Mouse (Mus musculus) intestine, embryonic 14.5 days (tissue): ENCODE results near the gene Acot4. TPM values are rescaled to one million over a fixed set of nuclear protein-coding genes. Genes with fewer than 3 reads are reported as not detected.
A peak's percentile ranks its signal among the peaks of the same experiment; 100 is the strongest.
"Not testable (repeated sequence)": the region's sequence is repeated elsewhere in the genome, so short reads cannot be mapped to it uniquely, and the experiment has no call there.

ENCODE experiments used
- ATAC-seq: fragments of 200-750 bp; cut with Nextera tagmentation; replicated peaks from 2 replicates; pipeline ENCODE4 v1.8.0; 2017; ENCODE audit warnings: low read depth, moderate number of reproducible peaks, moderate TSS enrichment, moderate library complexity; ENCODE audit not compliant: low FRiP score, low TSS enrichment
- DNase-seq: peaks from one replicate; pipeline ENCODE4 v3.0.0-alpha.2; 2018; ENCODE audit warnings: low spot score
- H3K27ac ChIP-seq: fragments of 300-500 bp; sonication (generic); 2 replicates; pipeline ENCODE4 v1.5.1; 2014; ENCODE audit warnings: low read depth, mild to moderate bottlenecking, control low read depth
- H3K27me3 ChIP-seq: fragments of 300-500 bp; sonication (generic); replicated peaks from 2 replicates; pipeline ENCODE4 v1.6.1; 2014; ENCODE audit warnings: low read length, control low read depth; ENCODE audit not compliant: control insufficient read depth, insufficient read depth
- H3K36me3 ChIP-seq: fragments of 300-500 bp; sonication (generic); 2 replicates; pipeline ENCODE4 v1.6.1; 2014; ENCODE audit warnings: low read length, control low read depth; ENCODE audit not compliant: control insufficient read depth, insufficient read depth
- H3K4me1 ChIP-seq: fragments of 300-500 bp; sonication (generic); replicated peaks from 2 replicates; pipeline ENCODE4 v1.6.1; 2014; ENCODE audit warnings: low read length, control low read depth, mixed read lengths; ENCODE audit not compliant: control insufficient read depth, insufficient read depth
- H3K4me2 ChIP-seq: fragments of 300-500 bp; sonication (generic); 2 replicates; pipeline ENCODE4 v1.6.1; 2014; ENCODE audit warnings: low read length
- H3K4me3 ChIP-seq: fragments of 300-500 bp; sonication (generic); 2 replicates; pipeline ENCODE4 v1.5.1; 2014; ENCODE audit warnings: low read depth, low read length, control low read depth, mixed read lengths
- H3K9ac ChIP-seq: fragments of 300-500 bp; sonication (generic); 2 replicates; pipeline ENCODE4 v1.6.1; 2014; ENCODE audit warnings: mild to moderate bottlenecking, low read length
- H3K9me3 ChIP-seq: fragments of 300-500 bp; sonication (generic); 2 replicates; pipeline ENCODE4 v1.6.1; 2016; ENCODE audit warnings: low read length, control low read depth; ENCODE audit not compliant: control insufficient read depth
- WGBS: fragments of 180-500 bp; shearing (Covaris S2); extraction: QIAGEN DNeasy Blood & Tissue Kit; methylation state at CpG from one replicate; pipeline ENCODE4 v1.1.7; 2014; 5-methylcytosine and 5-hydroxymethylcytosine counted together
- polyA plus RNA-seq: library from polyadenylated mRNA; unstranded; fragments of >200 nt; fragmentation: Nextera tagmentation; extraction: Ambion mirVana; gene quantifications from 2 replicates; pipeline ENCODE4 v1.2.1, GENCODE M21; 2014

The Acot4 gene
- polyA plus RNA-seq, 1 experiment from 2014 or later, result 2.2 TPM

DNA sequence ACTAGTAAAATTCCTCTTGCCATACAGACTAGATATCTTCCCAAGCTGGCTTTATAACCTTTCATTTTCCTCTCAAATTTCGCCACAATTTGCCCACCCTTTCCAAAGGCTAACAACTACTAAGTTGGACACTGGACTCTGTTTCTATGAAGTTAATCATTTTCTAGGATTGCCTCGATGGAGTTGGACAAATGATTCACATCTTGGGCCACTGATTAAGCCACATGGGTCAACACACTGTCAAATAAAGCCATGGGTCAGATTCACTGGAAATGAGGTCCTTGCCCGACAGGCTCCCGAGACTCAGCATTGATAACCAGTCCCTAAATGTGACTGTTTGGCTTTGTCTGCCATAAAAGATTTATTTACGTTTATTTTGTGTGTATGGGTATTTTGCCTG, 4.1 kb downstream of the Acot4 start:
- no peaks in the 10 kb centered on the region for H3K36me3 ChIP-seq
- H3K9ac ChIP-seq, result no peak overlapping the region
- no peaks in the 10 kb centered on the region for H3K4me1 ChIP-seq
- H3K4me3 ChIP-seq, result no peak overlapping the region
- ATAC-seq (no peak), DNase-seq (no peak)
- H3K9me3 ChIP-seq, result peaks cover 4% of the 10 kb centered on the region; the same call in 1 of the 2 replicates
- no peak overlapping the region for H3K27ac ChIP-seq
- H3K4me2 ChIP-seq, result no peak overlapping the region
- no peaks in the 10 kb centered on the region for H3K27me3 ChIP-seq
- 65% methylated on average over 5 of the region's 5 CpGs for WGBS

DNA sequence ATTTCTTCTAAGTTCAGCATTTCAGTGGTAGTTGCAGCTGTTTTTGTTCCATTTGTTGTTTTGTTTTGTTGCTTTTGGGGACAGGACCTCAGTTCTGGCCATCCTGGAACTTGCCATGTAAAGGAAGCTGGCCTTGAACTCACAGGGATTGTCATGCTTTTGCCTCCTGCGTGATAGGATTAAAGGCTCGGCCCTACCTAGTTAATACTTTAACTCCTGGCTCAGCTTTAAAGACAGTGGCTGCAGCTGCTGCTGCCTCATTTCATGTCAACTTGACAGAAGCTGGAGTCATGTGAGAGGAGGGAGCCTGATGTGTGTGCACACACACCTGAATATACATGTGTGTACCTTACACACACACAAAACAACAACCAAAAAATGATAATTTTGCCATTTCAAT, 5.9 kb downstream of the Acot4 start:
- Histone ChIP-seq H3K4me3 (no peak overlapping the region), H3K4me2 (no peak overlapping the region), H3K4me1 (no peaks in the 10 kb centered on the region), H3K36me3 (no peaks in the 10 kb centered on the region), H3K27me3 (no peaks in the 10 kb centered on the region), H3K27ac (no peak overlapping the region), H3K9me3 (peaks cover 12% of the 10 kb centered on the region; the same call in 1 of the 2 replicates), H3K9ac (no peak overlapping the region)
- 59% methylated on average over 2 of the region's 2 CpGs for WGBS
- DNase-seq (no peak), ATAC-seq (no peak)

DNA sequence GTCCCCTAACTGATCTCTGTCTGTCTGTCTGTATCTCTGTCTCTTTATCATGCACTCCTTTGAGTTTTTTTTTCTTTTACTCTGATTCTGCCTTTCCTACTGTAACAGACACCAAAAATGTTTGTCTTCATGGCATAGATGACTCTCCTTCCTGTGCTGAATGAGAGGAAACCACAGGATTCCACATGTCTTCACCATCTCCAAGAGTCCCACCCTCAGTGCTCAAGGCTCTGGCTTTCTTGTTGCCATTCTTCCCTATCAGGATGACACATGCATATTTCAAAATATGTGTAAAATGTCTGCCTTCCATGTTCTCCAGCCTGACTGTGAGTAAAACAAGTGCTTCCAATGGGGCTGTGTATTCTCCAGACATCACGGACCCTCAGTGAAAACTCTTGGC, 8.7 kb downstream of the Acot4 start:
- H3K9ac ChIP-seq, result no peak overlapping the region
- H3K27me3 ChIP-seq, result no peaks in the 10 kb centered on the region
- no peak overlapping the region for H3K4me2 ChIP-seq
- H3K9me3 ChIP-seq, result peaks cover 9% of the 10 kb centered on the region; the same call in 1 of the 2 replicates
- H3K27ac ChIP-seq, result no peak overlapping the region
- no peaks in the 10 kb centered on the region for H3K36me3 ChIP-seq
- no peak overlapping the region for H3K4me3 ChIP-seq
- ATAC-seq (no peak), DNase-seq (no peak)
- no peaks in the 10 kb centered on the region for H3K4me1 ChIP-seq
- WGBS, result 82% methylated on average over 1 of the region's 1 CpGs

DNA sequence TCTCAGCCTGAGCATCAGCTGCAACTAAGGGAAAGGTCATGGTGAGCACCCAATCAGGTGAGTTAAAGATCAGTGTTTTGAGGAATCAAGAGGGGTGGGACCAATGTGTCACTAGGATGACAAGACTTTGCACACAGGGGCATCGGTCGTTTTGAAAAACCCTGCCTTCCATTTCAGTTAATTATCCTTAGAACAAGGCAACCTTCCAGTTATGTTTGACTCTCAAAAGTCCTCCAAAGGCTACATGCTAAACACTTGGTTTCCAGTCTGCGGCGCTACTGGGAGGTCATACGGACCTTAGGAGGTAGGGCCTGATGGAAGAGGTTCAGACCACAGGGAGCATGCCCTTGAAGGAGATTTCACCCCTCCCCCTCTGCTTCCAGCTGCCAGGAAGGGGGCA, 12.6 kb downstream of the Acot4 start:
- DNase-seq, H3K4me3 ChIP-seq, H3K4me1 ChIP-seq, ATAC-seq, H3K9me3 ChIP-seq, H3K4me2 ChIP-seq, H3K9ac ChIP-seq, H3K27ac ChIP-seq, H3K36me3 ChIP-seq: not testable (repeated sequence)
- peaks cover 19% of the 10 kb centered on the region for H3K27me3 ChIP-seq
- 89% methylated on average over 5 of the region's 5 CpGs for WGBS

DNA sequence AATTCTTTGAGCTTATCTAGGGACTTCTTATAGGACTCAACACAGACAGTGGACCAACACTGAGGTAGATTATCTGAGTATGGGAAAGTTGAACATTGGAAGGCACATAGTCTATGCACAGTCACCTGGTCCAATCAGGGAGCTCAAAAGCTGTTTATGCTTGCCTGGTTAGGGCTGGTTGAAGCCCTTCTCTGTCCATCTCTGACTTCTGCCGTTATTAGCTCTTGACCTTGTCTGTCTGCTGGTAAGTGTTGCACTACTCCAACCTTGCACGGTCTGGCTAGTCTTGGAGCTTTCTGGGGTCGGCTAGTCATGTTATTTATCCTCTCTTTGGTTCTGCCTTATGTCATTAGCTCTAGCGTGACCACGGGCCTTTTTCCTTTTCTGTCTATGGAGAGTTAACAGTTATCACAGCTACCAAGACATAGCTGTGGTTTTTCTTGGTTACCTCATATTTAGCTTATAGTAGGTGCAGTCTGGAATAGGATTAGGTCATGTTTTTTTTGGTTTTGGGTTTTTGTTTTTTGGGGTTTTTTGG, 13.8 kb downstream of the Acot4 start, which contains the start of gene Acot3:
Gene Acot3, plus strand, starts transcription at position 208 of the 538 bp plus-strand sequence.
- H3K9ac ChIP-seq, result no peak within 1 kb of the TSS
- ATAC-seq (no peak), DNase-seq (no peak)
- WGBS, result 63% methylated on average over 5 of the region's 5 CpGs
- H3K27ac ChIP-seq, result no peak within 1 kb of the TSS
- H3K4me1 ChIP-seq, result 0 out of 2 replicates have a peak, but pooled peaks cover 2% of the 10 kb centered on the region
- no peaks in the 10 kb centered on the region for H3K36me3 ChIP-seq
- no peak within 1 kb of the TSS for H3K4me3 ChIP-seq
- H3K27me3 ChIP-seq, result peaks cover 19% of the 10 kb centered on the region
- peaks cover 9% of the 10 kb centered on the region; the same call in 1 of the 2 replicates for H3K9me3 ChIP-seq
- H3K4me2 ChIP-seq, result no peak within 1 kb of the TSS

DNA sequence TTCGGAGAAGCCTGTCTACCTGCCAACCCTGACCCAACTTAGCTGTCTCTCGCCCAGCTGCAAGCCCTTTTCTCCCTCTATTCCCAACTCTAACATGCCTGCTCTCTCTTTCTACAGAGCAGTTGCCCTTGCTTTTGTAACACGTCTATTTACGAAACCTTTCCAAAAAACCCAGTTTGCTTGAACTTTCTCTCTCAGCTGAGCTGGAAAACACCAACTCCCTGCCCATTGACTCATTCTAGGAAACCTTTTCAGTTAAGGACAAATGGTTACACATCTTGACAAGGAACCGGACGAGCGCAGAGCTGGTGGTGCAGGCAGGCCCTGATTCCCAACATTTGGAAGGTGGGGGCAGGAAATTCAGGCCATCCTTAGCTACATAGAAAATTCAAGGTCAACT, 14.4 kb downstream of the Acot4 start:
- Histone ChIP-seq H3K4me1 (0 out of 2 replicates have a peak, but pooled peaks cover 2% of the 10 kb centered on the region), H3K27me3 (peaks cover 19% of the 10 kb centered on the region), H3K9me3 (peaks cover 9% of the 10 kb centered on the region; the same call in 1 of the 2 replicates), H3K36me3 (no peaks in the 10 kb centered on the region), H3K9ac (no peak overlapping the region), H3K27ac (no peak overlapping the region), H3K4me3 (no peak overlapping the region), H3K4me2 (no peak overlapping the region)
- ATAC-seq (no peak), DNase-seq (no peak)
- WGBS, result 87% methylated on average over 7 of the region's 7 CpGs

DNA sequence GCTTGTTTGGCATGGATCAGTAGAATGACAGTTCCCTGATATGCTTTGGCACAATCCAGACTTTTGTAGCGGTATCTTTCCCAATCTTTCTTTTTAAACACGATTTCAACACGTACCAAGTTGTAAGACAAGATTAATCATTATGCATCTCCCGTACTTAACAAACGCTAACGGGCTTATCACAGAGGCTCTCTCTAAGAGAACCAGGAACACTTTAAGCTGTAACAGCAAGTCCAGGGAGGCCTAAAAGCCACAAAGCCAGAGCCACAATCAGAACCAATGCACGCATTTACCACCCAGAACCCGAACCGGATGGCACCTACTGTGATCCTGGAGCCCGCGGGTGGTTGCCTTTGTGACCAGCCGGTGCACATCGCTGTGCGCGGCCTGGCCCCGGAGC, 15.0 kb downstream of the Acot4 start:
- Histone ChIP-seq H3K4me1 (0 out of 2 replicates have a peak, but pooled peaks cover 2% of the 10 kb centered on the region), H3K27ac (no peak overlapping the region), H3K9me3 (peaks cover 7% of the 10 kb centered on the region; the same call in 1 of the 2 replicates), H3K9ac (peak overlapping the region; percentile 34), H3K27me3 (peaks cover 19% of the 10 kb centered on the region), H3K36me3 (no peaks in the 10 kb centered on the region), H3K4me2 (peak overlapping the region; percentile 72), H3K4me3 (peak overlapping the region; percentile 36)
- ATAC-seq (no peak), DNase-seq (peak; percentile 56)
- WGBS, result 13% methylated on average over 16 of the region's 16 CpGs

DNA sequence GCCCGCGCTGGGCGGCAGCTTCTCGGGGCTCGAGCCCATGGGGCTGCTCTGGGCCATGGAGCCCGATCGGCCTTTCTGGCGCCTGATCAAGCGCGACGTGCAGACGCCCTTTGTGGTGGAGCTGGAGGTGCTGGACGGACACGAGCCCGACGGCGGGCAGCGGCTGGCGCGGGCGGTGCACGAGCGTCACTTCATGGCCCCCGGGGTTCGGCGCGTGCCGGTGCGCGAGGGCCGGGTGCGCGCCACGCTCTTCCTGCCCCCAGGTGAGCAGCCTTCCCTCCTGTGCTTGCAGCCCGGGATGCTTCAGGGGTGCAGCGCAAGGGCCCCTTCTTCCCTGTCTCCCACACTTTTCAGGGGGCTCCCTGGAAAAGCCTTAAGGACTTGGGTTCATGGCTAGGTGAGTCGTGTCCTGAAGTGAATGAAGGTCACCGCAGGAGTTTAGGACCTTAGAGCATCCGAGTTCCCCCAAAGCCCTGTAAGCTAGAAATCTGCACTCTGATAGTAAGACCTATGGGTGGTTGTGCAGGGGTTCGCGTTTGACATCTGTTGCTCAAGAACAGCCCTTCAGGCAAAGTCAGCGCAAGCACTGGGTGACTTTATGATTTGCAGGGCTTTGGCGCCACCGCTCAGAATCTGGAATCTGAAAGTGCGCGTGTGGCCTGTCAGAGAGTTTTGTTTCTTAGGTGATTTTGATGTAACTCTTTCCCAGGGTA, 15.7 kb downstream of the Acot4 start:
- Histone ChIP-seq H3K9me3 (peaks cover under 1% of the 10 kb centered on the region; the same call in 1 of the 2 replicates), H3K9ac (peak overlapping the region; percentile 34), H3K27ac (no peak overlapping the region), H3K36me3 (no peaks in the 10 kb centered on the region), H3K27me3 (peaks cover 19% of the 10 kb centered on the region), H3K4me3 (peak overlapping the region; percentile 36), H3K4me2 (peak overlapping the region; percentile 72), H3K4me1 (0 out of 2 replicates have a peak, but pooled peaks cover 2% of the 10 kb centered on the region)
- 2% methylated on average over 38 of the region's 46 CpGs for WGBS
- ATAC-seq, result 0 out of 2 replicates have a peak, but pooled peaks have one; percentile 23
- DNase-seq, result peak; percentile 68
